Mouse (Mus musculus) ovary, adult 18-20 months (tissue): Measurements from ENCODE around the gene Ppfibp2.

Experiments used
- DNase-seq: peaks from one replicate; pipeline ENCODE4 v3.0.0; 2022; ENCODE audit warnings: low spot score, mixed read lengths

Ppfibp2 gene

DNA sequence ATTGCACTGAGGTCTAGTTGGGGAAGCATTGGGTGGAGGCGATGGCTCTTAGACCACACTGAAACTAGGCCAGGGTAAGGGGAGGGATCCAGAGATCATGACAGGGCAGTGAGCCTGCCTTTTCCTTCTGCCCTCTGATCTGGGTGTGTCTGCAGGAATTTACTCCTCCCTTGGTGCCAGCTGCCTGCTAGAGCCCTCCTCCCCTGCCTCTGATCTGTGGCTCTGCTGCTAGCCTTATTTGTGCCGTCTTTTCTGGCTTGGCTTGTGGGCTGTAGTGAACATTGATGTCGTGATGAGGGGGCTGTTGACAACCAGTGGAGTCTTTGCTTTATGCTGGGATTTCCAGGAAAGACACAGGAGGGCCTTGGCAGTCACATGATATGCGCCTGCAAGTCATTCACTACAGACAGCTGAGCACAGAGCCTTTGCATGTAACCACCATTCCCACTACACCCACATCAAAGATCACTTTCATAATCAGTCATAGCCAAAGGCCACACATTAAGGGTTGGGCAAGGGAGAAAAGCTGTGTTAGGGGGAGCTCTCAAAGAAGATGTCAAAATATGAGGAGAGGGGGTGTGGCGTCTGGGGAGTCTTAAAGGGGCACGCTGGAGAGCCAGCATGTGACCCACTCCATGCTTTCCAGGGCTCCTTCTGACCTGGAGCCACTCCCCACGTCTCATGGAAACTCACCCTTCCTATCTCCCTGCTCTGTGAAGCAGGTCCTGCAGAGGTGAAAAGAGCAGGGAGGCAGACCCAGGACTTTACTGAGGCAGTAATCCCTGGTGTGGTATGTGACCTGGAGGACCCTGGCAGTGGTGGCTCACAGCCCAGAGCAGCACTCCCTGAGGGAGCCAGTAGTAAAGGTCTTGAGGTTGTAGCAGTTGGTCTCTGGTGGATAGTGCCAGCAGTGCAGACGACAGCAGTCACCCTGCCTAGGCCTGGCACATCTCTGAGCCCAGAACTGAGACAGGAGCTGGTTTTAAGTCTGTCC is 69.4 kb downstream of the Ppfibp2 start:
- no peak for DNase-seq

DNA sequence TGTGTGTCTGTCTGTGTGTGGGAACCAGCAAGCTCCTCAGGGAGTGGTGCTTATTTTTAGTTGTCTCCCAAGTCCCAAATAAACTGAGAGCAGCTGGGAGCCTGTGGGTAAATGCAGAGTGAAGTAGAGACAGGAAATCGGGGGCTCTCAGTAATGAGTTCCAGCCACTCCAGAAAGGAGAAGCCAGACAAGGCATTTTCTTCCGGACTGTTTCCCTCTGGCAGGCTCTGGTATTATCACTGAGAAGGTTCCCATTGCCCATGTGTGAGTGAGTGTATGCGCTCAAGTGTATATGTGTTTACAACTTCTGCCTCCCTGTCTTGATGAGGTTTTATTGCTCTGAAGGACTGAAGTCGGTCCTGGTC is 70.2 kb downstream of the Ppfibp2 start:
- DNase-seq, result no peak

DNA sequence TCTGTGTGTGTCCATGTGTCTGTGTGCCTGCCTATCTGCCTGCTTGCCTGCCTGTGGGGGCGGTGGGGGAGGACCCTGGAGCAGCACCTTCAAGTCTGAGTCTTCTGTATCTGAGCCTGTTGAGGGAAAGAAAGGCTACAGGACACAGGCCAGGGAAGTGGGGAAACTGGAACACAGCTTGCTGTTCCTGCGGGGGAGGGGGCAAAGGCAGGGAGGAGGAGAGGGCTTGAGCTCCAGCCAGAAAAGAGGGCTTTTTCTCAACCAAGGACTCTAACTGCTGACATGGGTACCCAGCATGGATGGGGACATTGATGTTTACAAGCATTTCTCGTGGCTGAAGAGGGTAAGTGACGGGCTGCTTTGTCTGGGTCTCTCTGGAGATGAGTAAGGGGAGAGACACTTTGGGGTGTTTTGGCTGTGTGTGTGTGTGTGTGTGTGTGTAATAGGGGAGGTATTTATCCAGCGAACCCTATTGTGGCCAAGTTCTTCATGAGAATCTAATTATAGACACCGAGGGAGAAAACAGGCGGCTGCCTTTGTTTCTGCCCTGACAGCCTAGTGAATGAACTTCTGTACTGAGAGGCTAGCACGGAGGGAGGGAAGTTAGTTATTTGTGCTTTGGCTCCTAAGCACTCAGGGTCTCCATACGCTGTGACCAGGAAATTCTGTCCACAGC is 70.7 kb downstream of the Ppfibp2 start:
- DNase-seq, result peak; percentile 54

DNA sequence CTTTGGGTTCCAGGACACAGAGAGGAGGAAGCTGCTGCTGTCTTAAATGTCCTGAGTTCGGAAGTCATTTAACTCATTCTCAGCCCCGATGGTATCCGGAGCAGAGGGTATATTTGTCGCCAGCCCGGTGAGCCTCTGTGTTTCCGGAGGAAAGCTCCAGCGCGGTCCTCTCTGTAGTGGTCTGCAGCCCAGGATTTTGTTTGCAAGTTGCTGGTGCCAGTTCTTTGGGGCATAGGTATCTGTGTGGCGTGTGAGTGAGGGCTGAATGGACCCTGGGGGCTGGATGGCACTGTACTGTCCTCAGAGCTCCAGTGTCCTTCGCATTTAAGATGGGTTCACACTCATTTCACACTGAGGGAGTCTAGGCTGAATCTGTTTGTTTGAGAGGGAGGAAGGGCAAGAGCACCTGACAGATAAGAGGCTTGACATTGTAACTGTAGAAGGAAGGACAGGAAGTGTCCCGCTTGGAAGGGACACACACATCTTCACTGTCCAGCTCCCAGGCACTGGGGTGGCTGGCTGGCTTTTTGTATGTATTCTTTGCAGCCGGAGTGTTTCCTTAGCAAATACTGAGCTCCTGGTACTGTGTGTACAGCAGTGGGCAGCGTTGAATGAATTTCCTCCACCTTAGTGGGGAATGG is 71.4 kb downstream of the Ppfibp2 start:
- DNase-seq, result no peak

DNA sequence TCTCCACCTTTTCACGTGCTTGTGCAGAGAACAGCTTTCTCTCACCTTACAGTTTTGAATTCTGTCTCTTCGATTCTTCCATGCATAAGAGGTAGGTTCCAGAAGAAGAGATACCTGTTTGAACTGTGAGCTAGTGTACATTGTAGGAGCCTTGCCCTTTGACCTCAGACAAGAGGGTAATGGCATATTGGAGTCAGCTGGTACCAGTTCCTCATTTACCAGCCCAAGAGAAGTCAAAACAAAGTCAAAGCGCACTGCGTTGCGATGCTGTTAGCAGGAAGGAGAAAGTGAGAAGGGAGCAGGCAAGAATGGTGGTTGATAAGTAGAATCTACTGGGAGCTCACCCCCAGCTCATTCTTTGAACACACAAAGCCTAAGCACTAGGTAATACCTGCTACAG is 73.5 kb downstream of the Ppfibp2 start:
- DNase-seq, result no peak

DNA sequence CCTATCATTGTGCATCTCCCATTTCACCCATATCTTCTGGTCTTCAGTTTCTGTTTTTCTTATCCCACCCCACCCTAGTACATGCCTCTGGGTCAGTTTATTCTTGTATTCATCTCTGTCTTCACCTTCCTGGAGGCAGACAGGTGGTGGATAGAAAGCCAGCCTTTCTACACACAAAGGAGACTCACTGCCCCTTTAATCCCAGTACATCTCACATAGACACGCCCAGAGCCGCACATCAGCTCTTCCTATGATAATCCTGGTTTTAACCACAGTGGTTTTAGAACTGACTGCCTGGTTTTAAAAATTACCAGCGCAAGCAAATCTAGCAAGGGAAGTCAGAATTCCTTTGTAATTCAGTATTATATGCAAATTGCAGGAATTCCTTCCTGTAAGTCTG is 80.2 kb downstream of the Ppfibp2 start:
- no peak for DNase-seq

DNA sequence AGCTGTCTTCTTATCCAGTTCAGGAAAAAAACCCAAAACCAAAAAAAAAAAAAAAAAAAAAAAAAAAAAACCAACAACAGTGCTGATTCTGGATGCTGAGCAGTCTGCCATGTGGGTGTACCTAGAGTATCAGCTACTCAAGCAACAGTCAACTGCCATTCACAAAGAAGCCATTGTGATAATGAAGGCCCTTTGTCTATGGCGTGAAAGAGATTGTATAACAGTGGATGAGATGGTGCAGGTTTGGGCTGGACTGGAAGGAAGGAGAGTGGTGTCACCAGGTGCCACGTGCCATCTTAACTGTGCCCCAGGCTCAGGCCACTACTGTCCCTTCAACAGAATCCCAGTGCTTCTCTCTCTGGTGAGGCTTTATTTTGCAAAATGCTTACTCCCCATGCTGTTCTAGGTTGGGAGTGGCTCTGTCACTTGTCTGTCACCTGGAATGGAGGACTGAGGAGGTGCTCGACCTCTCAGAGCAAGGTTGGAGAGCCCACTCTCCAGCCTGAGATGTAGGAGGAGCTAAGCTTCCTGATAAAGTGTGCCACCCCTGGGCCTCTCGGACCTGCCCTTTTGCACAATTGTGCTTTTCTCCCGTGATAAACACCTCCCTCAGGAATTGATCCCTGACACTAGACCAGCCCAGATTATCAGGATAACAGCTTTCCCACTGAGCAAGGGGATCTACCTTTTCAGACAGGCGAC is 85.3 kb downstream of the Ppfibp2 start:
- DNase-seq, result no peak

DNA sequence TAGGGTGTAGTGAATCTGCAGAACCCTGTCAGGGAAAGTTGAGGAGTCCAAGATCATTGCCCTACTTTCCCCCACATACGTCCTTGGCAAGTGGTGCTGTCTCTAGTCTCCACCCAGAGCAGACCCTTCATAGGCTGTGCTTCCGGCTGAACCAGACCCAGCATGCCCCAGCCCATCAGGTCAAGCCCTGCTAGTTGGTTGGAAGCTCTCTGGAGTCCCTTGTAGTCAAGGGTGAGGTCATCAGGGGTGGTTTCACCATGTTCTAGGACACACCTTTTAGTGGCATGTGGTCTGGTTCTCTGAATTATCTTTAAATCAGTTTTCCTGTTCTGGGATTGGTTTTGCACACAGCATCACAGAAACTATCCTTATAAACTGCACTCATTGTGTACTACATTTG is 86.3 kb downstream of the Ppfibp2 start:
- no peak for DNase-seq

DNA sequence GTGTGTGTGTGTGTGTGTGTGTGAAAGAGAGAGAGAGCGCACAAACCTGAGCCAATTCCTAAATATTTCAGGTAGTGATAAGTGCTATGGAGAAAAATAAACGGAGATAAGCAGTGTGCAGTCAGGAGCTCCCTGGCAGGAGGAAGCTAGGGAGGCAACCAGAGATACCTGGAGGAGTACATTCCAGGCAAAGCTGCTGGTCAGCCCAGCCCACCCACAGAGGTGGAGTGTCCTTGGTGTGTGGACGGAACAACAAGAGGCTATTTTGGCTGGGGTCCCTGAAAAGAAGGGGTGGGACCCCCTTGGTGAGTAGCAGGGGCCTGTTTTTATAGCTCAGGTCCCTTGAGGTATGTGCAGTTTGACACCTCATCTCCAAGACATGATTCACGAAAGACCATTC is 88.2 kb downstream of the Ppfibp2 start:
- peak; percentile 54 for DNase-seq

DNA sequence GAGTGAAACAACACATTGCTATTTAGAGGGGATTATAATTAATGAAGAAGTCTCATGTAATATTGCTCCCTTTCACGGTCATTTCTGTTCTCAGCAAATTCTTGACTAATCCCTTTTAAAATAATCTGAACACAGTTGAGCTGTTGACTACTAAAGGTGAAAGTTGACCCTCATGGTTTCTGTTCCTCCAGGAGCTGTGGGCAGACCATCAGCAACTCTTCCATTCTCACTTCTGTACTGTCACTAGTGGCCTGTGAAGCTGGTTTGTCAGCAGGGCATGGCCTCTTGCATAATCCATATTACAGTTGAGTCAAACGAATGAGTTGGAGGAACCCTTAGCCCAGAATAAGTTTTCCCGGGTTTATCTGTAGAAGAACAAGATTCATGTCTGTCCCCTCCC is 88.6 kb downstream of the Ppfibp2 start:
- no peak for DNase-seq

DNA sequence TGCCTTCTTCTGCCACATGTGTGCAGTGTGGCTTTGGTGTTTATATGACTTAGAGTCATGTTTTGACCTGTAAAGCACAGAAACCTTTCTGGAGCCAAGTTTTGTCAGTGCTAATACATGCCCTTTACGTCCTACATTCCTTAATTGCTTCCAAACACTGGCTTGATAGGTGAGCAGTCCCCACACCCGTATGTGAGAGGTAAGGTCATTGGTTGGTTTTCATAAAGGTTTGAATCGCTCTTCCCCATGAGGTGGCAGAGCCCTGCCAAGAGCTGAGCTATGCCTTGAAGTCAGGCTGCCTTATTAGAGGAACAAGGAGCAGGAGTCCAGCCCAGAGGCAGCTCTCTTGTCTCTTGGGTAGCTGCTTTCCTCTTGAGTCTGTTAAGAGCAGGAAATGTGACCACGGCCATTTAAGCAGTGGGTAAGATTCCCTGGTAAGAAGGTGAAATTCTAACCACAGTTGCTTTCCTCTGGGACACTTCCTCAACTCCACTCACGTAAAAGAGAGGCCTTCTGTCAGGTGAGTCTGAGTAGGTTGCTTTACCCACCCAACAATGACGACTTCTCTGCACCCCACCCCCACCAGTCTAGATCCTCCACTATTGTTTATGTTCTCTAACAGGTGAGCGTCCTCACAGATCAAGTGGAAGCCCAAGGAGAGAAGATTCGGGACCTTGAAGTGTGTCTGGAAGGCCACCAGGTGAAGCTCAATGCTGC is 90.4 kb downstream of the Ppfibp2 start:
- no peak for DNase-seq

DNA sequence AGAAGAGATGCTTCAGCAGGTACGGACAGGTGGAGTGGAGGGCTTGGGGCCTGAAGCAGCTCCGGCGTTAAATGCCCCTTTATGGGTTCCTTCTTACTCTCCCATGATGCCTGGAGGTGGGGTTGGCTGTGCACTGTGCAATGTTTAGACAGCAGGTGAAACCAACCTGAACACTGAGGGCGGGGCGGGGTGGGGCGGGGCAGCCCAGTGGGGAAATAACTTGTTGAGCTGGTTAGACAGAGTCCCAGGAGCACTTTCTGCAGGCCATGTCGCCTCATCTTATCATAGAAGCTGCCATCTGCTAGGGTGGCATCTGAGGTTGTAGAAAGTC is 90.9 kb downstream of the Ppfibp2 start:
- no peak for DNase-seq

DNA sequence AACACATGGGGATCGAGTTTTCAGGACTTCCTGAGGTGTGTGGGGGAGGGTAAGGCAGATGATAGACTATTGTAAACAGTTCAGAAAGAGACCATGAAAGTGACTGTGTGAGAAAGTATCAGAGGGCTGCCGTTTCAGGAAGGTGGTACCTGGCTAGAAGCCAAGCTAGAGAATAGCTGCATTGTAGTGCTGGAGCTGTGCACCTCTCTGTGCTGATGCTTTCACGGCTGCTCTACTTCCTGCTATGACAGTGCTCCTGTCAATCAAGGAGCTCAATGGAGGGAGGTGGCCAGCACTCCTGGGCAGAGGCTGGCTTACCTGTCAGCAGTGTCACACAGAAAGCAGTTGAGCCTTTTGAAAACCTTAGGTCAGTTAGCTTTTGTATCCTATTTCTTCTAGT is 92.4 kb downstream of the Ppfibp2 start:
- no peak for DNase-seq

DNA sequence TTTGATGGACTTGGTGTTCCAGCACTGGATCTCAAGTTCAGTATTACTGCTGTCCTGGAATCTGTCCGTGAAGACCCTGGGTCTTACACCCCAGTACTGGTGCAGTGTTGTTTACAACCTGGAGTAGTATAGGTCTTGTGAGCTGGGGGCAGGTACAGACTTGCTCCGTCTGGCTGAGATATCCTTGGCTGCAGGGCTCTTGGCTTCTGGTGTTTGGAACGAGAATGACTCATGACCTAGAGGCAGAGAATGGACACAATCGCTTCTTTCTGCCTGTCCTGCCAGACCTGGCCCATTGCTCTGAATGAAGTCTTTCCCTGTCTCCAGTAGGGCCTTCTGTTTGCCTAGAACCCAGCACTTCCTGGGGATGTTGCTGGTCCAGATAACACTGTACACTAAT is 93.0 kb downstream of the Ppfibp2 start:
- no peak for DNase-seq

DNA sequence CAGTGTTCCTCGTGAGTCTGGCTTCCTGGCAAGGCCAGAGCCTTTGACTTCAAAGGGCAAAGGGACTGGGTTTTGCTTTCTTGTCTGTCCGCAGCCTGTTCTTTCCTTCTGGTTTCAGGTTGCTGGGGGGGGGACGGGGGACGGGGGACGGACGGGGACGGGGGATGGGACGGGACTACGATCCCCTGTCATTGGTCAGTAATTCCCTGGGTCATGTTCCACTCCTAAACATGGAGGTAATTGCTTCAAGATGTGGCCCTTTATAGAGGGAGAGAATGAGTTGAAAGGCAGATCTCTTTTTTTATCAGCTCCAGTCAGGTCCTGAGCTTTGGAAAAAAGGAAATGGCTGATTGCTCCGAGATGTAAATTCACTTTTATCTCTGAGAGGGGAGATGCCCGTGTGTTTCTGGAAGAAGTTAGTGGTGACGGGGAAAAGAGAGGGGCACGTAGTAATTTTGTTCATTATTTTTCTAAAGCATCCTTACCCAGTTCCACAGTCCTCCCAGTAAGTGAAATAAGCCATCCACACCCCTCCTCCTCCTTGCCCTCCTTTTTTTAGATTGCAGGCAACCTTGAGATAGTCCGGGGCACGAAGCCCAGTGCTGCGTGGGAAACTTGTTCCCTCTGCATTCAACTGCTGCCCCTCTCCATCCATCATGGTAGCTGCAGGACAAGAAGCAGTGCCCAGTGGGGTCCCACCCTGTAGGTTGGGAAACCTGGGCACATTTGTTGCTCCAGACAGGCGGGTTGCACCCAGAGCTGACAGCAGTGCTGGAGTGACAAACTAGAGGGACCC is 95.6 kb downstream of the Ppfibp2 start:
- DNase-seq, result peak; percentile 64

DNA sequence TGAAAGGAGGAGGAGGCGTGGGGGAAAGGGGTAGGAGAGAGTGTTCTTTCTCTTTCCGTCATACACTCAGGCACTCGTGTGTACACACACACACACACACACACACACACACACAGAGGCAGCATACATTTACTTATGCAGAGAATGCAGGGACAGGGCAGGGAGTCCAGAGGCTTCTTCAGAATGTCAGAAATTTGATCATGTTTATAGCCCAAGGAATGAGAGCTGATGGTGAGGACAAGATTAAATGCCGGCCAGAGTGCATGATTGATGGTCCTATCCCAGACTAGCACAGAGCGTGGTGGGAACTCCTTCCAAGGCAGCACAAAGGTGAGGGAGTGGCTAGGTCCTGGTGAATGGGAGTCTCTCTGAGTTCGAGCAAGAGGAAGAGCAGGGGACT is 96.5 kb downstream of the Ppfibp2 start:
- no peak for DNase-seq

DNA sequence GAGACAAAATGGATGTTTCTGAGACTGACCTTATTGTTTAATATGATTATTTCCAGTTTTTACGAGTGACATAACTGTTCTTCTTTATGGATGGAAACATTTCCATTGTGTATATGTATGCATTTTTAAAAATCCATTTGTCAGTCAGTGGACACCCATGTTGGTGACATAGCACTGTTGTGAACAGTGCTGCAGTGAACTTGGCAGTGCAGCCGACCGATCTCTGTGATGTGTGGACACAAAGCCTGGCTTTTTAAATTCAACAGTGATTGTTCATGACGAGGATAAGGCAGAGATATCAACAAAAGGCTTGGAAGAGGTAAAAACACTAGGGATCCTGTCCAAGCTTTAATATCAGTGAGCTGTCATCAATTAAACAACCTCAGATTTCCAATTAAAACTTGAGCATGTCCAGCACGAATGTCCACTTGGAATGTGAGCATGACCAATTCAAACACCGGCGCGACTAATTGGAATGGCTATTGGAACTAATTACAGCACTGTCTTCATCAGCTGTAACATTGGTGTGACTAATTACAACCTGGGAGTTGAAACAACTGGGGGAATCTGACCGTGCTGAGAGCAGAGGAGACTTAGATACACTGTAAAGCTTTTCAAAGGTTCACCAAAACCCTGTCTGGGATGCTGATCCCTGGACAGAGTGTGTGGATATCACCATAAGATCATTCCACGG is 99.4 kb downstream of the Ppfibp2 start:
- no peak for DNase-seq

DNA sequence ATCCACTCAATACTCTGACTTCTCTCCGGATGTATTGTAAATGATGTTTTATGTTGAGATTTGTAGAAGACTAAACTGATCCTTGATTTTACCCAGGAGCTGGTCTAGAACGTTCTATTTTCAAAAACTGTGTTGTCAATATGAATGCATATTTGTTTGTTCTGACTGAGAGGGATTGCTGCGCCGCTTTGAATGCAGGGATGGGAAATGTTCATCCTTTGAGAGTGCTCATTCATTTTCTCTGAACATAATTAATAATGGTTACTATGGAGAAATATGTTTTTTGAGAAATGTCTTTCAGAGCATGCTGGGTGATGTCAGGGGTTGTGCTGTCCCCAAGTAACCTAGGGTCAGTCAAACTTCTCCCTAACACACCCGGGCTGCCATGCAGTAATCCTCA is 102.1 kb downstream of the Ppfibp2 start:
- no peak for DNase-seq

DNA sequence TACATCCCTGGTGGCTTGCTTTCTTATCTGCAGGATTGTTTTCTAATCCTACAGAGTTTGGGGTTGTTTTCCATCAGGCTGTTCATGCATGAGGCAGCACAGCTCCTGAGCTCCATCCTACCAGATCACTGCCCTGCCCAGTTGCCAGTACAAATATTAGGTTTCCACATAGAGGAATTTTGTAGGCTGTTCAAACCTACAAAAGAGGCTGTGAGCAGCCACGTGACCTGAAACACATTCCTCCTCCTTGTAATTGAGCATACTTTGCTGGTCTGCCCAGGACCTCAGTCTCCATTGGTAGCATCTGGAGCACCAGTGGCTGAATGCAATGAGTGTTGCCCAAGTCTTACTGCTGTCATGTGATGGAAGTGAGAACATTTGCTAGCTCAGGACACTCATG is 104.9 kb downstream of the Ppfibp2 start:
- DNase-seq, result no peak

DNA sequence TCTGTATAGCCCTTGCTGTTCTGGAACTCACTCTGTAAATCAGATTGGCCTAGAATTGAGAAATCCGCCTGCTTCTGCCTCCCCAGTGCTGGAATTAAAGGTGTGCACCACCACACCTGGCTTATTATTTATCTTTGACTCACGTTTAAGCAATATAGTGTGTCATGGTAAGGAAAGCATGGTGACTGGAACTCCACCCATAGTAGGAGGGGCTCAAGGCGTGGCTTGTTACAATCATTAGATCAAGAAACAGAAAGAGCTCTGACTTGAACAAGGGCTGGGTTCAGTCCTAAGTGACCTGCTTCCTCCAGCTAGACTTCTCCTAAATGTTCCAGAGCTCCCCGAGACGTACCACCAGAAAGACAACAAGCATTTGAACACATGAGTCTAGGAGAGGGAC is 105.6 kb downstream of the Ppfibp2 start:
- no peak for DNase-seq
